Mouse (Mus musculus): ENCODE results near the gene Pgls.
A peak's percentile ranks its signal among the peaks of the same experiment; 100 is the strongest.

Pgls gene

GRCm38 (mm10) chr8:71591471-71592373 is at the start of gene Pgls:
Gene Pgls, plus strand, starts transcription at chr8:71592176.
- peak; percentile 100 for DNase-seq

GRCm38 (mm10) chr8:71542632-71543343 is 49.2 kb upstream of the Pgls start, which contains the start of gene Mvb12a:
Gene Mvb12a, plus strand, starts transcription at chr8:71542922.
- peak; percentile 100 for DNase-seq

- DNase-seq, result peak; percentile 91
Measured at GRCm38 (mm10) chr8:71543755-71544154, 48.2 kb upstream of the Pgls start.

- DNase-seq, result peak; percentile 90
Measured at GRCm38 (mm10) chr8:71545053-71545452, 46.9 kb upstream of the Pgls start.

- DNase-seq, result no peak
Measured at GRCm38 (mm10) chr8:71547590-71547989, 44.4 kb upstream of the Pgls start.

- DNase-seq, result no peak
Measured at GRCm38 (mm10) chr8:71550754-71551153, 41.2 kb upstream of the Pgls start.

GRCm38 (mm10) chr8:71552770-71553169 is 39.2 kb upstream of the Pgls start:
- DNase-seq, result peak; percentile 87

GRCm38 (mm10) chr8:71554001-71554400 is 38.0 kb upstream of the Pgls start:
- no peak for DNase-seq

- DNase-seq, result no peak
Measured at GRCm38 (mm10) chr8:71554644-71555043, 37.3 kb upstream of the Pgls start.

GRCm38 (mm10) chr8:71558071-71558957 is 33.7 kb upstream of the Pgls start, which contains the start of gene Tmem221:
Gene Tmem221, minus strand, starts transcription at chr8:71558871.
- no peak for DNase-seq

GRCm38 (mm10) chr8:71558958-71559690 is 32.9 kb upstream of the Pgls start:
- peak; percentile 97 for DNase-seq

GRCm38 (mm10) chr8:71560071-71560470 is 31.9 kb upstream of the Pgls start:
- no peak for DNase-seq

- DNase-seq, result no peak
Measured at GRCm38 (mm10) chr8:71560765-71561164, 31.2 kb upstream of the Pgls start.

GRCm38 (mm10) chr8:71561401-71561800 is 30.6 kb upstream of the Pgls start:
- DNase-seq, result no peak

GRCm38 (mm10) chr8:71562751-71563150 is 29.2 kb upstream of the Pgls start:
- peak; percentile 97 for DNase-seq

GRCm38 (mm10) chr8:71563992-71564391 is 28.0 kb upstream of the Pgls start:
- no peak for DNase-seq

- DNase-seq, result no peak
Measured at GRCm38 (mm10) chr8:71566501-71566900, 25.5 kb upstream of the Pgls start, which contains the start of gene Nxnl1. Gene Nxnl1, minus strand, starts transcription at chr8:71566601.

- DNase-seq, result no peak
Measured at GRCm38 (mm10) chr8:71567587-71567986, 24.4 kb upstream of the Pgls start.

- DNase-seq, result peak; percentile 99
Measured at GRCm38 (mm10) chr8:71568387-71568937, 23.5 kb upstream of the Pgls start, which contains the start of gene Slc27a1. Gene Slc27a1, plus strand, starts transcription at chr8:71568882.

- no peak for DNase-seq
Measured at GRCm38 (mm10) chr8:71568941-71569340, 23.0 kb upstream of the Pgls start.

All from heart, adult 11 months (tissue).